Comparison of ENCODE assay signal across 23 mouse cellular contexts in genomic region chr16:22234535-22234934, GRCm38 (mm10). TPM values are rescaled to one million over a fixed set of nuclear protein-coding genes. Genes with fewer than 3 reads are reported as not detected.
DNase-seq lines count a peak whose midpoint lies in the region; ATAC-seq and TF ChIP-seq lines count a peak whose summit lies in the region.
"Had no signal": no experiment of that assay in that cellular context is flagged by ENCODE, and none has a peak within 500 bp of the region (broad histone marks: within the 10 kb centered on the region; RNA-seq: fewer than 3 reads in every experiment).

No protein-coding gene starts in this region.

- DNase-seq in hindbrain, embryonic 10.5 days (ENCODE audit: low spot score), result peak; percentile 26
- DNase-seq in ES-E14 (ENCODE audit: low read depth, low spot score) (peak; percentile 44), ZHBTc4 (ENCODE audit: low read depth, low spot score) (peak; percentile 80)
- peak; percentile 43 for DNase-seq in embryo, embryonic 9.5 days (ENCODE audit: extremely low spot score)
- DNase-seq in left cerebral cortex, adult 9 months (ENCODE audit: low spot score in 2 of 2), result no peak
- DNase-seq in spleen, postnatal 4 days (ENCODE audit: low spot score in 2 of 2), result no peak
- DNase-seq: adrenal gland, adult 2 months; adrenal gland, postnatal 36 days; cerebellum, adult 11 months; cerebellum, adult 8-10 months; cerebellum, postnatal 14 days; forebrain, postnatal 0 days; gastrocnemius, adult 2 months; gastrocnemius, postnatal 25 days; kidney, adult 18-20 months had no signal

- no peaks in the 10 kb centered on the region for H3K9me3 ChIP-seq in hindbrain, embryonic 10.5 days
- no peaks in the 10 kb centered on the region; the same call in 1 of the 2 replicates for H3K9me3 ChIP-seq in hindbrain, embryonic 13.5 days
- no peaks in the 10 kb centered on the region for H3K9me3 ChIP-seq in ES-E14 (ENCODE audit: control insufficient read depth, insufficient read depth, low read depth, low read length)
- H3K9me3 ChIP-seq: embryonic facial prominence, embryonic 12.5 days; forebrain, embryonic 12.5 days; G1E; heart, embryonic 12.5 days had no signal

- in situ Hi-C loops in ES-E14 (cut with MboI; ENCODE audit: low sequenced_read_pairs in 2 of 2, unreplicated experiment in 2 of 2), result no loop called here

- peaks cover 22% of the 10 kb centered on the region for H3K36me3 ChIP-seq in hindbrain, embryonic 10.5 days
- no peaks in the 10 kb centered on the region for H3K36me3 ChIP-seq in hindbrain, embryonic 13.5 days
- no peaks in the 10 kb centered on the region for H3K36me3 ChIP-seq in ES-E14 (ENCODE audit: control insufficient read depth, insufficient read depth, low read length, poor library complexity, severe bottlenecking)

- no peak for ATAC-seq in hindbrain, embryonic 13.5 days (ENCODE audit: low FRiP score)
- ATAC-seq in inflammation-experienced regulatory T-cells, adult 6 months, result no peak
- ATAC-seq: forebrain, postnatal 0 days; hindbrain, embryonic 16.5 days had no signal

- WGBS in hindbrain, embryonic 10.5 days, result 28% methylated on average over 6 of the region's 6 CpGs
- 29% methylated on average over 6 of the region's 6 CpGs for WGBS in hindbrain, embryonic 13.5 days

- H3K27ac ChIP-seq in hindbrain, embryonic 10.5 days, result no peak overlapping the region
- H3K27ac ChIP-seq in hindbrain, embryonic 13.5 days, result no peak overlapping the region
- H3K27ac ChIP-seq in ES-E14 (ENCODE audit: insufficient read depth, low read depth, low read length, poor library complexity, severe bottlenecking), result no peak overlapping the region
- H3K27ac ChIP-seq: embryonic facial prominence, embryonic 12.5 days; forebrain, embryonic 12.5 days; gastrocnemius, adult 2 months had no signal

- peaks cover 9% of the 10 kb centered on the region for H3K4me1 ChIP-seq in hindbrain, embryonic 10.5 days (replicated peaks)
- H3K4me1 ChIP-seq in hindbrain, embryonic 13.5 days (replicated peaks), result 0 out of 2 replicates have a peak, but pooled peaks cover 5% of the 10 kb centered on the region
- peaks cover 2 to 7% of the 10 kb centered on the region in 2 experiments; a peak in 3 of 4 replicates for H3K4me1 ChIP-seq in ES-E14 (ENCODE audit: control insufficient read depth in 2 of 2, insufficient read depth in 2 of 2, low read length in 2 of 2, poor library complexity in 1 of 2)
- H3K4me1 ChIP-seq: embryonic facial prominence, embryonic 12.5 days; heart, embryonic 12.5 days had no signal

- H3K4me2 ChIP-seq in hindbrain, embryonic 13.5 days, result no peak overlapping the region
- H3K4me2 ChIP-seq: embryonic facial prominence, embryonic 12.5 days; forebrain, embryonic 12.5 days; heart, embryonic 12.5 days had no signal

- H3K9ac ChIP-seq in hindbrain, embryonic 13.5 days, result no peak overlapping the region
- H3K9ac ChIP-seq in ES-E14 (ENCODE audit: insufficient read depth, low read depth, low read length, poor library complexity, severe bottlenecking), result no peak overlapping the region
- H3K9ac ChIP-seq: embryonic facial prominence, embryonic 12.5 days; forebrain, embryonic 12.5 days; forebrain, postnatal 0 days; heart, embryonic 12.5 days had no signal

- H3K4me3 ChIP-seq in hindbrain, embryonic 10.5 days, result no peak overlapping the region
- H3K4me3 ChIP-seq in hindbrain, embryonic 13.5 days, result no peak overlapping the region
- H3K4me3 ChIP-seq in ES-E14 (ENCODE audit: insufficient read depth in 1 of 2, low read depth in 1 of 2, low read length in 2 of 2, poor library complexity in 1 of 2, severe bottlenecking in 1 of 2), result no peak overlapping the region
- H3K4me3 ChIP-seq: embryonic facial prominence, embryonic 12.5 days; forebrain, embryonic 12.5 days; gastrocnemius, adult 2 months; heart, embryonic 12.5 days had no signal

- no peaks in the 10 kb centered on the region for H3K27me3 ChIP-seq in hindbrain, embryonic 10.5 days (ENCODE audit: insufficient read depth, poor library complexity, severe bottlenecking)
- no peaks in the 10 kb centered on the region for H3K27me3 ChIP-seq in hindbrain, embryonic 13.5 days
- H3K27me3 ChIP-seq: CH12.LX; embryonic facial prominence, embryonic 12.5 days; forebrain, embryonic 12.5 days; heart, embryonic 12.5 days had no signal

TF ChIP-seq in ES-E14, 5 proteins besides CTCF, POLR2A, EP300 and RAD21:
- TF ChIP-seq CHD2 (IDR thresholded peaks at IDR 0.05; ENCODE audit: low read depth, low read length) (no peak), HCFC1 (IDR thresholded peaks at IDR 0.05; ENCODE audit: borderline replicate concordance, insufficient read depth, low read length) (no peak), MAFK (IDR thresholded peaks at IDR 0.05; ENCODE audit: insufficient read depth, low read depth, low read length) (no peak), ZC3H11A (IDR thresholded peaks at IDR 0.05; ENCODE audit: borderline replicate concordance, low read depth, low read length) (no peak), ZNF384 (IDR thresholded peaks at IDR 0.05; ENCODE audit: low read depth, low read length) (no peak)

RNA-seq across cellular contexts. Expression of gene Tra2b, which starts 31.3 kb away (rescaled TPM):
- polyA plus RNA-seq in hindbrain, embryonic 10.5 days (2016; fragmentation: Nextera tagmentation; extraction: Ambion mirVana), result 398 and 480 TPM in 2 replicates
- 304 and 307 TPM in 2 replicates for polyA plus RNA-seq in hindbrain, embryonic 13.5 days (2015; fragmentation: Nextera tagmentation; extraction: Ambion mirVana)
- total RNA-seq in ES-E14 (2012; rRNA removed), result 227 and 249 TPM in 2 replicates
- polyA plus RNA-seq in inflammation-experienced regulatory T-cells, adult 6 months (2017; shearing (Covaris generic)), result 100 to 1,000 TPM; 282 to 459 (median 451) TPM

Comparison
In these comparisons a context has a peak if more than half of its experiments do, and no peak if none do; other contexts are left out.
1. DNase-seq: peak in hindbrain, embryonic 10.5 days (single experiment), ES-E14 (single experiment), ZHBTc4 (single experiment) and embryo, embryonic 9.5 days (single experiment); none in left cerebral cortex, adult 9 months (0 of 2) and spleen, postnatal 4 days (0 of 2).